Mouse (Mus musculus) heart, adult 2 months (tissue): ENCODE data around the gene Rab3ip. TPM values are rescaled to one million over a fixed set of nuclear protein-coding genes. Genes with fewer than 3 reads are reported as not detected.

Source experiments
- DNase-seq, 2 experiments: peaks; one replicate each; pipeline ENCODE4 v3.0.0; 2021
- H3K27ac ChIP-seq: fragments of 200-600 bp; 2 replicates; pipeline ENCODE4 v1.8.1; 2022
- H3K27me3 ChIP-seq: fragments of 200-500 bp; 2 replicates; pipeline ENCODE4 v1.6.1; 2012; ENCODE audit warnings: mild to moderate bottlenecking, low read length, inconsistent platforms, mixed read lengths; ENCODE audit not compliant: control insufficient read depth, insufficient read depth
- H3K36me3 ChIP-seq: fragments of 200-500 bp; 2 replicates; pipeline ENCODE4 v1.6.1; 2012; ENCODE audit warnings: low read length, inconsistent platforms; ENCODE audit not compliant: control insufficient read depth, insufficient read depth
- H3K4me1 ChIP-seq: fragments of 200-500 bp; 2 replicates; pipeline ENCODE4 v1.6.1; 2011; ENCODE audit warnings: low read length; ENCODE audit not compliant: control insufficient read depth, insufficient read depth
- H3K4me3 ChIP-seq: fragments of 200-600 bp; 2 replicates; pipeline ENCODE4 v1.8.1; 2022
- H3K79me2 ChIP-seq: fragments of 200-500 bp; replicated peaks from 2 replicates; pipeline ENCODE4 v1.6.1; 2012; ENCODE audit warnings: mild to moderate bottlenecking, inconsistent platforms, low read length, moderate library complexity, mixed read lengths; ENCODE audit not compliant: control insufficient read depth, insufficient read depth
- H3K9ac ChIP-seq: fragments of 200-500 bp; 2 replicates; pipeline ENCODE4 v1.6.1; 2012; ENCODE audit warnings: low read depth, mild to moderate bottlenecking, control low read depth, inconsistent platforms, low read length, mixed read lengths
- CTCF ChIP-seq: fragments of 200-600 bp; IDR thresholded peaks from 2 replicates; pipeline ENCODE4 v1.8.1; 2022; ENCODE audit warnings: antibody characterized with exemption, mild to moderate bottlenecking, moderate library complexity
- EP300 ChIP-seq: fragments of 200-500 bp; IDR thresholded peaks from 2 replicates; pipeline ENCODE4 v1.6.1; 2011; ENCODE audit warnings: low read depth, low read length, control low read depth; ENCODE audit not compliant: insufficient read depth
- POLR2A ChIP-seq: fragments of 200-500 bp; IDR thresholded peaks from 2 replicates; pipeline ENCODE4 v1.6.1; 2011; ENCODE audit warnings: mild to moderate bottlenecking, low read depth, low read length, control low read depth; ENCODE audit not compliant: insufficient read depth
- WGBS: fragments of 180-500 bp; shearing (Covaris S2); methylation state at CpG from one replicate; pipeline ENCODE4 v1.1.7; 2018; 5-methylcytosine and 5-hydroxymethylcytosine counted together
- intact Hi-C: fragments of 180-260 bp; cut with DNase I; formaldehyde crosslinking; loops from one replicate; pipeline ENCODE4 v1.15.1; 2025
- polyA plus RNA-seq: library from polyadenylated mRNA; depleted of rRNA; stranded (reverse); fragments of >200 nt; gene quantifications from 2 replicates; pipeline ENCODE4 v1.2.3, GENCODE M21; 2012
- total RNA-seq, 2 experiments: library from RNA; stranded (reverse); gene quantifications; 2 replicates each; pipeline ENCODE4 v1.2.3; 2021

Rab3ip gene
- total and polyA plus RNA-seq, 3 experiments, result 80.3 to 168 (median 100) TPM

DNA sequence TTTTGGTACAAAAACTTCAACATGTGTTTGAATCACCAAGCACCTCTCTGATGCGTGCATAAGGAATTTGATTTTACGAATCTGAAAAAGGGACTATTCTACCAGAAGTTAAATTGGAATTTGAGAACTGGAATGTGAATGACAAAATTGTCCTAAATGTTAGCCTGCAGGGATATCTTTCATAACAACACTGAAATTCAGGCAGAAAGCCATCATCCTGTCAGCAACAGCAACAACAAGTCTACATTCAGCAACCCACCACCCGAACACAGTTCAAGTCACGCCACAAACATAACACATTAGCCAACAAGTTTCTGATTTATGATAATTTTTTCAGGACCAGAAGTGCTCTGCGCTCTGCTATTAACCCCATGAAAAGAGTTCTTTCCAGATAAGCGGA lies 4.6 kb upstream of the Rab3ip start:
- intact Hi-C loops, result no loop called here
- no peak overlapping the region for H3K27ac ChIP-seq
- no peak for DNase-seq
- H3K36me3 ChIP-seq, result no peaks in the 10 kb centered on the region
- no peak for TF ChIP-seq EP300
- TF ChIP-seq CTCF, result no peak
- TF ChIP-seq POLR2A, result no peak
- no peak overlapping the region for H3K4me3 ChIP-seq
- H3K27me3 ChIP-seq, result no peaks in the 10 kb centered on the region
- no peaks in the 10 kb centered on the region for H3K79me2 ChIP-seq
- no peak overlapping the region for H3K9ac ChIP-seq
- 81% methylated on average over 6 of the region's 6 CpGs for WGBS
- peaks cover 2% of the 10 kb centered on the region; the same call in 1 of the 2 replicates for H3K4me1 ChIP-seq

DNA sequence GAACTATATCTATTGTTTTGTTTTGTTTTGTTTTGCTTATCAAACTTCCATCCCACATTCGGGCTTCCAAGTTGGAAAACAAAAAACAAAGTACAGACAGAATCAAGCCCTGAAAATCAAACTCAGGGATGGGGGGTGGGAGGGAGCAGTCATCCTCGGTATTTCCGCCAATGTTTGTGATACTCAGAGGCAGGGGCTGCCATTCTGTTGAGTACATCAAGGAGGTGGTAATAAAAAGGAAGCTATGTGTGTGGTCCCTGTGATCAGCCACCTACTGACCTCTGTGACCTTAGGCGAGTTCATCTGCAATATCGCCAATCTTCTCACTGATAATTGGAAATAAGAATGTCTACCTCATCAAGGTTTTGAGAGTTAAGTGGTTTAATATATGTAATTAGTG lies 317 bp upstream of the Rab3ip start:
- H3K27ac ChIP-seq, result no peak overlapping the region

DNA sequence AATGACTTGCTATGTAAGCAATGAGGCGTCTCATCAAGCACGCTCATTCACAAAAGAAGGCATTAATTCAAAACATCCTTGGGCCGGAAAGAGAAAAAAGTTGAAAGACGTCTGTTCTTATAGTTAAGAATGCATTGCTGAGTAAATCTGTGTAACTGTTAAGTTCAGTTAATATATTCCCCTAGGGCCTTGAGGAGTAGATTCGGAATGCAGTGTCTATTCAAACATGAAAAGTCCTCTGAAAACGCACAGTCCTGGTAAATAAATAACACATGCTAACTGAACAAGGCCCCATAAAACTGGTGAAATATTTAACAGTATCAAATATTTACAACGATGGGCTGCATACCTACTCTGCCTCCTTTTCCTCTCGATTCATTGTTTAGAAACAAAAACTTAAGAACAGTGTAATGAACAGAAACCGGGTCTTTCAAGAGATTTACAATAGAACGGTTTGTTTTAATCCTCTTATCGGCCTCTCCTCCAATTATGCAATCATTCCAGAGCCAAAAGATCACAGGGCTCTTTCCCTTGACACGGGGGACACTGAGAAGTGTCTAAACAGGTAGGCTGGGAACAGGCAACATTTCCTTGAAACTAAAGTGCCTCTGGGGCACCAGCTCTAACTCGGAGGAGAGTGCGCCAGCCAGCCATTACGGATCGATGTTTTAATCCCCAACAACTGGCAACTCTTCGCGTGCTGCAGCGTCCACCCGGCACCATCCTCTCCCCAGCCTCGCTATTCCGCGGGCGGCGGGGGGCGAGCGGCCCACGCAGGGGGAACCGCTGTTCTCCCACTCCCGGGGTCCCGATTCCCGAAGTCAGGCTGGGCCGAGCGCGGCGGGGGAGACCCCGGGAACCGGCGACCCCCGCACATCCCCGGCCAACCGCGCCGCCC lies 1.2 kb downstream of the Rab3ip start:
- peaks cover 2% of the 10 kb centered on the region; the same call in 1 of the 2 replicates for H3K4me1 ChIP-seq

More for the DNA sequence above, 317 bp upstream of the Rab3ip start:
- no peaks in the 10 kb centered on the region; the same call in 1 of the 2 replicates for H3K27me3 ChIP-seq
- H3K4me3 ChIP-seq, result peak overlapping the region; percentile 48
- no peak for DNase-seq
- intact Hi-C loops, result loop anchor here (5.0 kb wide), 2 partner anchors 81 to 196 kb away; partner anchors contain the start of gene Frs2
- H3K36me3 ChIP-seq, result 0 out of 2 replicates have a peak, but pooled peaks cover 3% of the 10 kb centered on the region
- 25% methylated on average over 5 of the region's 5 CpGs for WGBS
- H3K9ac ChIP-seq, result peak overlapping the region; percentile 21; the same call in 1 of the 2 replicates
- TF ChIP-seq CTCF (no peak), EP300 (no peak), POLR2A (no peak)
- peaks cover 2% of the 10 kb centered on the region for H3K79me2 ChIP-seq
- H3K4me1 ChIP-seq, result peaks cover 2% of the 10 kb centered on the region; the same call in 1 of the 2 replicates

GRCm38 (mm10) chr10:116948414-116948813 lies 2.2 kb downstream of the Rab3ip start:
- intact Hi-C loops, result loop anchor here (10.0 kb wide), 2 partner anchors 266 to 364 kb away; partner anchors contain the start of gene Cnot2
- H3K27ac ChIP-seq, result no peak overlapping the region
- no peaks in the 10 kb centered on the region; the same call in 1 of the 2 replicates for H3K27me3 ChIP-seq
- 87% methylated on average over 9 of the region's 9 CpGs for WGBS
- peaks cover 2% of the 10 kb centered on the region; the same call in 1 of the 2 replicates for H3K4me1 ChIP-seq
- peaks cover 2% of the 10 kb centered on the region for H3K79me2 ChIP-seq
- no peak overlapping the region for H3K4me3 ChIP-seq
- H3K9ac ChIP-seq, result no peak overlapping the region
- H3K36me3 ChIP-seq, result 0 out of 2 replicates have a peak, but pooled peaks cover 3% of the 10 kb centered on the region
- no peak for DNase-seq
- no peak for TF ChIP-seq CTCF
- TF ChIP-seq POLR2A, result no peak
- TF ChIP-seq EP300, result no peak

More for the DNA sequence above, 1.2 kb downstream of the Rab3ip start:
- 5% methylated on average over 44 of the region's 44 CpGs for WGBS
- H3K79me2 ChIP-seq, result peaks cover 2% of the 10 kb centered on the region
- intact Hi-C loops, result loop anchor here (5.0 to 10.0 kb wide), 4 partner anchors 83 to 365 kb away; partner anchors contain the start of genes Cnot2 and Frs2
- no peaks in the 10 kb centered on the region; the same call in 1 of the 2 replicates for H3K27me3 ChIP-seq
- peak in 1 of 2 experiments; percentile 65 for DNase-seq
- 0 out of 2 replicates have a peak, but pooled peaks cover 3% of the 10 kb centered on the region for H3K36me3 ChIP-seq
- TF ChIP-seq EP300, result no peak
- TF ChIP-seq CTCF, result no peak
- TF ChIP-seq POLR2A, result no peak
- peak overlapping the region; percentile 65 for H3K4me3 ChIP-seq
- H3K27ac ChIP-seq, result peak overlapping the region; percentile 75
- peak overlapping the region; percentile 96 for H3K9ac ChIP-seq

DNA sequence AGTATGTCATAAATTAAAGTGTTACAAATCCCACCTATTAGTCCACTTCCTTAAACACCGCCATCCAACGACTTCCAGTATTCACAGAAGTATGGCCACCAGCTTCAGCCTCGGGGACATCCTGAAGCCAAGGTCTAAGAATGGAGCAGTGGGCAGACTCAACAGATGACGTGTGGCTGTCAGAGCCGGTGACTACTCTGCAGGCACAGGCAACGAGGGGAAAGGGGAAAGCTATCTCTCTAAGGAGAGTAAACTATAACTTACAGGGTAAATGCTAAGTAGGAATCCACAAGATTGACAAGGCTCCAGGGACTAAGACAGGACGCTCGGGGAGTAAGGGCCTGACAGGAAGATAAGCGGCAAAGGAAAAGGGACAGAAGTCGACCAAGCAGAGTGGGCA lies 5.6 kb downstream of the Rab3ip start:
- intact Hi-C loops, result loop anchor here (10.0 kb wide), 2 partner anchors 270 to 360 kb away; partner anchors contain the start of gene Cnot2
- H3K4me3 ChIP-seq, result no peak overlapping the region
- peak overlapping the region; percentile 5 for H3K9ac ChIP-seq
- H3K27me3 ChIP-seq, result no peaks in the 10 kb centered on the region; the same call in 1 of the 2 replicates
- H3K4me1 ChIP-seq, result no peaks in the 10 kb centered on the region
- H3K36me3 ChIP-seq, result 0 out of 2 replicates have a peak, but pooled peaks cover 3% of the 10 kb centered on the region
- 26% methylated on average over 10 of the region's 10 CpGs for WGBS
- peaks cover 2% of the 10 kb centered on the region for H3K79me2 ChIP-seq
- TF ChIP-seq CTCF (no peak), EP300 (0 out of 2 replicates have a peak, but pooled peaks have one; percentile 21)
- H3K27ac ChIP-seq, result peak overlapping the region; percentile 68
- no peak for DNase-seq
